Mouse (Mus musculus) brain, embryonic 14.5 days (tissue): Measurements from ENCODE around the gene Lrrk1.

ENCODE experiments used
- CTCF ChIP-seq: fragments of 200-500 bp; IDR thresholded peaks from 2 replicates; pipeline ENCODE4 v1.5.1; 2012; ENCODE audit warnings: inconsistent platforms, mild to moderate bottlenecking, moderate library complexity, borderline replicate concordance; ENCODE audit not compliant: insufficient read depth, insufficient read length; ENCODE audit errors: extremely low read depth
- POLR2A ChIP-seq: fragments of 200-500 bp; IDR thresholded peaks from 2 replicates; pipeline ENCODE4 v1.6.1; 2012; ENCODE audit warnings: mild to moderate bottlenecking, inconsistent platforms, borderline replicate concordance; ENCODE audit not compliant: poor library complexity, insufficient read depth, insufficient read length, severe bottlenecking; ENCODE audit errors: extremely low read depth

GRCm38 (mm10) chr7:66375736-66376135 lies 12.4 kb downstream of the Lrrk1 start:
- TF ChIP-seq POLR2A (no peak), CTCF (no peak)
